Mouse (Mus musculus) heart, adult 2 months (tissue): Measurements from ENCODE around the gene Kcne2. TPM values are rescaled to one million over a fixed set of nuclear protein-coding genes. Genes with fewer than 3 reads are reported as not detected.

Experiments
- DNase-seq, 2 experiments: peaks; one replicate each; pipeline ENCODE4 v3.0.0; 2021
- H3K27ac ChIP-seq: fragments of 200-600 bp; 2 replicates; pipeline ENCODE4 v1.8.1; 2022
- H3K27me3 ChIP-seq: fragments of 200-500 bp; 2 replicates; pipeline ENCODE4 v1.6.1; 2012; ENCODE audit warnings: mild to moderate bottlenecking, low read length, inconsistent platforms, mixed read lengths; ENCODE audit not compliant: control insufficient read depth, insufficient read depth
- H3K36me3 ChIP-seq: fragments of 200-500 bp; 2 replicates; pipeline ENCODE4 v1.6.1; 2012; ENCODE audit warnings: low read length, inconsistent platforms; ENCODE audit not compliant: control insufficient read depth, insufficient read depth
- H3K4me1 ChIP-seq: fragments of 200-500 bp; 2 replicates; pipeline ENCODE4 v1.6.1; 2011; ENCODE audit warnings: low read length; ENCODE audit not compliant: control insufficient read depth, insufficient read depth
- H3K4me3 ChIP-seq: fragments of 200-600 bp; 2 replicates; pipeline ENCODE4 v1.8.1; 2022
- H3K79me2 ChIP-seq: fragments of 200-500 bp; replicated peaks from 2 replicates; pipeline ENCODE4 v1.6.1; 2012; ENCODE audit warnings: mild to moderate bottlenecking, inconsistent platforms, low read length, moderate library complexity, mixed read lengths; ENCODE audit not compliant: control insufficient read depth, insufficient read depth
- H3K9ac ChIP-seq: fragments of 200-500 bp; 2 replicates; pipeline ENCODE4 v1.6.1; 2012; ENCODE audit warnings: low read depth, mild to moderate bottlenecking, control low read depth, inconsistent platforms, low read length, mixed read lengths
- CTCF ChIP-seq: fragments of 200-600 bp; IDR thresholded peaks from 2 replicates; pipeline ENCODE4 v1.8.1; 2022; ENCODE audit warnings: antibody characterized with exemption, mild to moderate bottlenecking, moderate library complexity
- EP300 ChIP-seq: fragments of 200-500 bp; IDR thresholded peaks from 2 replicates; pipeline ENCODE4 v1.6.1; 2011; ENCODE audit warnings: low read depth, low read length, control low read depth; ENCODE audit not compliant: insufficient read depth
- POLR2A ChIP-seq: fragments of 200-500 bp; IDR thresholded peaks from 2 replicates; pipeline ENCODE4 v1.6.1; 2011; ENCODE audit warnings: mild to moderate bottlenecking, low read depth, low read length, control low read depth; ENCODE audit not compliant: insufficient read depth
- WGBS: fragments of 180-500 bp; shearing (Covaris S2); methylation state at CpG from one replicate; pipeline ENCODE4 v1.1.7; 2018; 5-methylcytosine and 5-hydroxymethylcytosine counted together
- intact Hi-C: fragments of 180-260 bp; cut with DNase I; formaldehyde crosslinking; loops from one replicate; pipeline ENCODE4 v1.15.1; 2025
- long read RNA-seq: library from polyadenylated mRNA; stranded (forward); transcript quantifications from one replicate; pipeline ENCODE4 v2.0.0, GENCODE M21; 2021
- polyA plus RNA-seq: library from polyadenylated mRNA; depleted of rRNA; stranded (reverse); fragments of >200 nt; gene quantifications from 2 replicates; pipeline ENCODE4 v1.2.3, GENCODE M21; 2012; rRNA removed
- total RNA-seq, 2 experiments: library from RNA; stranded (reverse); gene quantifications; 2 replicates each; pipeline ENCODE4 v1.2.3; 2021

Gene Kcne2
- total RNA-seq (not detected), polyA plus RNA-seq (not detected in 2 replicates)
- long read RNA-seq: 0 reads

GRCm38 (mm10) chr16:92292101-92292500 lies at the start of gene Kcne2:
Kcne2 (plus strand) TSS chr16:92292389.
- 70% methylated on average over 10 of the region's 10 CpGs for WGBS

GRCm38 (mm10) chr16:92245909-92246308 lies 46.3 kb upstream of the Kcne2 start:
- 37% methylated on average over 2 of the region's 2 CpGs for whole genome bisulfite sequencing
- no peak overlapping the region for H3K27ac ChIP-seq
- TF ChIP-seq CTCF (no peak), EP300 (no peak), POLR2A (no peak)
- no peaks in the 10 kb centered on the region for H3K79me2 ChIP-seq
- DNase-seq: no peak
- H3K4me1 ChIP-seq: no peaks in the 10 kb centered on the region
- H3K36me3 ChIP-seq: no peaks in the 10 kb centered on the region
- H3K27me3 ChIP-seq: no peaks in the 10 kb centered on the region
- intact Hi-C loops: no loop called here
- H3K9ac ChIP-seq: no peak overlapping the region
- H3K4me3 ChIP-seq: no peak overlapping the region

More at GRCm38 (mm10) chr16:92292101-92292500, at the start of gene Kcne2:
- H3K36me3 ChIP-seq: no peaks in the 10 kb centered on the region
- H3K79me2 ChIP-seq: no peaks in the 10 kb centered on the region
- H3K27me3 ChIP-seq: no peaks in the 10 kb centered on the region; the same call in 1 of the 2 replicates
- H3K27ac ChIP-seq: no peak within 1 kb of the TSS
- intact Hi-C loops: no loop called here
- DNase-seq: no peak
- H3K4me3 ChIP-seq: no peak within 1 kb of the TSS
- no peaks in the 10 kb centered on the region for H3K4me1 ChIP-seq
- no peak within 1 kb of the TSS for H3K9ac ChIP-seq
- TF ChIP-seq POLR2A: no peak
- no peak for TF ChIP-seq EP300
- no peak for TF ChIP-seq CTCF

- TF ChIP-seq CTCF (no peak), POLR2A (no peak), EP300 (no peak)
- 40% methylated on average over 2 of the region's 2 CpGs for WGBS
- H3K27ac ChIP-seq: no peak overlapping the region
- no peak for DNase-seq
- no peaks in the 10 kb centered on the region for H3K36me3 ChIP-seq
- no peaks in the 10 kb centered on the region for H3K79me2 ChIP-seq
- intact Hi-C loops: no loop called here
- H3K4me1 ChIP-seq: no peaks in the 10 kb centered on the region
- no peak overlapping the region for H3K9ac ChIP-seq
- no peak overlapping the region for H3K4me3 ChIP-seq
- H3K27me3 ChIP-seq: no peaks in the 10 kb centered on the region
These were observed 45.2 kb upstream of the Kcne2 start for GRCm38 (mm10) chr16:92246974-92247373.

- WGBS: 69% methylated on average over 11 of the region's 11 CpGs
- Histone ChIP-seq H3K4me1 (no peaks in the 10 kb centered on the region), H3K27ac (no peak overlapping the region), H3K4me3 (no peak overlapping the region), H3K9ac (no peak overlapping the region), H3K79me2 (no peaks in the 10 kb centered on the region), H3K27me3 (no peaks in the 10 kb centered on the region), H3K36me3 (no peaks in the 10 kb centered on the region)
- TF ChIP-seq POLR2A: no peak
- no peak for TF ChIP-seq CTCF
- TF ChIP-seq EP300: no peak
- DNase-seq: no peak
- intact Hi-C loops: no loop called here
These were observed 44.5 kb upstream of the Kcne2 start for GRCm38 (mm10) chr16:92247700-92248099.

GRCm38 (mm10) chr16:92249681-92250080 lies 42.5 kb upstream of the Kcne2 start:
- no peak overlapping the region for H3K4me3 ChIP-seq
- TF ChIP-seq POLR2A: no peak
- TF ChIP-seq EP300: no peak
- no peak for TF ChIP-seq CTCF
- no peaks in the 10 kb centered on the region for H3K36me3 ChIP-seq
- no peak overlapping the region for H3K27ac ChIP-seq
- H3K79me2 ChIP-seq: no peaks in the 10 kb centered on the region
- 56% methylated on average over 3 of the region's 3 CpGs for WGBS
- no peaks in the 10 kb centered on the region for H3K27me3 ChIP-seq
- no peak for DNase-seq
- H3K9ac ChIP-seq: no peak overlapping the region
- H3K4me1 ChIP-seq: no peaks in the 10 kb centered on the region
- intact Hi-C loops: no loop called here

GRCm38 (mm10) chr16:92250452-92250851 lies 41.7 kb upstream of the Kcne2 start:
- H3K79me2 ChIP-seq: no peaks in the 10 kb centered on the region
- no peaks in the 10 kb centered on the region for H3K4me1 ChIP-seq
- TF ChIP-seq EP300 (no peak), POLR2A (no peak), CTCF (no peak)
- WGBS: 58% methylated on average over 5 of the region's 5 CpGs
- no peaks in the 10 kb centered on the region for H3K27me3 ChIP-seq
- no peaks in the 10 kb centered on the region for H3K36me3 ChIP-seq
- intact Hi-C loops: no loop called here
- H3K4me3 ChIP-seq: no peak overlapping the region
- peak overlapping the region; percentile 41 for H3K27ac ChIP-seq
- H3K9ac ChIP-seq: no peak overlapping the region
- DNase-seq: peak in 1 of 2 experiments; percentile 23
